Mouse (Mus musculus) CH12.LX (cell line): ENCODE measurements around the gene Traf2. TPM values are rescaled to one million over a fixed set of nuclear protein-coding genes. Genes with fewer than 3 reads are reported as not detected.

Experiments used
- DNase-seq: peaks from one replicate; pipeline ENCODE4 v3.0.0-alpha.2; 2013; ENCODE audit errors: extremely low read depth
- H3K27ac ChIP-seq: 2 replicates; pipeline ENCODE4 v1.5.1; 2012; ENCODE audit warnings: low read depth, mild to moderate bottlenecking, control low read depth, moderate library complexity; ENCODE audit not compliant: insufficient read depth
- H3K27me3 ChIP-seq: replicated peaks from 2 replicates; pipeline ENCODE3; 2012; ENCODE audit warnings: inconsistent platforms
- H3K36me3 ChIP-seq, 2 experiments: replicated peaks in 1 of 2; 2 replicates each; pipeline versions ENCODE3 to v1.6.1; 2012; ENCODE audit warnings: inconsistent platforms in 1 of 2, low read length in 1 of 2, mild to moderate bottlenecking in 1 of 2, mixed read lengths in 1 of 2, moderate library complexity in 1 of 2; ENCODE audit not compliant: control insufficient read depth in 1 of 2, insufficient read depth in 1 of 2
- H3K4me1 ChIP-seq, 2 experiments: 2 replicates each; pipeline ENCODE4 v1.6.1; 2012; ENCODE audit warnings: inconsistent platforms in 1 of 2, moderate library complexity in 1 of 2; ENCODE audit not compliant: insufficient read depth in 2 of 2, control insufficient read depth in 1 of 2
- H3K4me2 ChIP-seq: 2 replicates; pipeline ENCODE4 v1.6.1; 2012; ENCODE audit warnings: low read depth, mild to moderate bottlenecking, control low read depth; ENCODE audit not compliant: poor library complexity, insufficient read depth, severe bottlenecking
- H3K4me3 ChIP-seq, 3 experiments: fragments of 150-350 bp in 1 of 3; sonication (generic) in 1 of 3; replicated peaks in 1 of 3; 2 replicates each; pipeline versions ENCODE3 to v1.5.1; 2011 to 2012; ENCODE audit warnings: low read depth in 2 of 3, low read length in 2 of 3, mild to moderate bottlenecking in 2 of 3, moderate library complexity in 2 of 3, control low read depth in 1 of 3, improper control_type of control experiment in 1 of 3, inconsistent platforms in 1 of 3, mixed read lengths in 1 of 3; ENCODE audit not compliant: poor library complexity in 1 of 3
- H3K79me2 ChIP-seq: replicated peaks from 2 replicates; pipeline ENCODE4 v1.6.1; 2012; ENCODE audit warnings: mild to moderate bottlenecking, moderate library complexity; ENCODE audit not compliant: control insufficient read depth, poor library complexity, insufficient read depth, severe bottlenecking; ENCODE audit errors: extremely low read depth
- H3K9ac ChIP-seq: 2 replicates; pipeline ENCODE4 v1.6.1; 2012; ENCODE audit warnings: low read depth, mild to moderate bottlenecking, control low read depth, moderate library complexity; ENCODE audit not compliant: insufficient read depth
- H3K9me3 ChIP-seq: replicated peaks from 2 replicates; pipeline ENCODE3; 2012; ENCODE audit warnings: low read length, inconsistent platforms, mixed read lengths
- BHLHE40 ChIP-seq: IDR thresholded peaks from 2 replicates; pipeline ENCODE4 v1.6.1; 2011; ENCODE audit warnings: mild to moderate bottlenecking, low read depth, low read length, improper control_type of control experiment
- CHD1 ChIP-seq: IDR thresholded peaks from 2 replicates; pipeline ENCODE4 v1.6.1; 2012; ENCODE audit warnings: low read depth, low read length, improper control_type of control experiment, inconsistent platforms
- CTCF ChIP-seq, 2 experiments: IDR thresholded peaks in 1 of 2; conservative IDR thresholded peaks in 1 of 2; 2 replicates each; pipeline ENCODE4 v1.5.1; 2011 to 2012; ENCODE audit warnings: low read depth in 2 of 2, low read length in 2 of 2, improper control_type of control experiment in 1 of 2, inconsistent platforms in 1 of 2, mild to moderate bottlenecking in 1 of 2, moderate library complexity in 1 of 2
- ELF1 ChIP-seq: IDR thresholded peaks from 2 replicates; pipeline ENCODE4 v1.6.1; 2014; ENCODE audit warnings: low read depth, mild to moderate bottlenecking, inconsistent platforms, low read length, improper control_type of control experiment
- JUN ChIP-seq: IDR thresholded peaks from 2 replicates; pipeline ENCODE4 v1.6.1; 2011; ENCODE audit warnings: low read depth, mild to moderate bottlenecking, low read length, improper control_type of control experiment, moderate library complexity; ENCODE audit not compliant: insufficient read depth
- MAX ChIP-seq: IDR thresholded peaks from 2 replicates; pipeline ENCODE4 v1.6.1; 2011; ENCODE audit warnings: low read length, improper control_type of control experiment
- MAZ ChIP-seq: IDR thresholded peaks from 2 replicates; pipeline ENCODE4 v1.6.1; 2012; ENCODE audit warnings: low read depth, mild to moderate bottlenecking, inconsistent platforms, low read length, improper control_type of control experiment, moderate library complexity
- MEF2A ChIP-seq: IDR thresholded peaks from 2 replicates; pipeline ENCODE4 v1.6.1; 2014; ENCODE audit warnings: low read depth, mild to moderate bottlenecking, inconsistent platforms, low read length, improper control_type of control experiment, borderline replicate concordance
- MXI1 ChIP-seq: IDR thresholded peaks from 2 replicates; pipeline ENCODE4 v1.6.1; 2011; ENCODE audit warnings: mild to moderate bottlenecking, low read depth, low read length, improper control_type of control experiment
- NELFE ChIP-seq: IDR thresholded peaks from 2 replicates; pipeline ENCODE4 v1.6.1; 2011; ENCODE audit warnings: low read depth, low read length, improper control_type of control experiment
- RAD21 ChIP-seq: IDR thresholded peaks from 2 replicates; pipeline ENCODE4 v1.6.1; 2011; ENCODE audit warnings: low read depth, mild to moderate bottlenecking, low read length, improper control_type of control experiment, moderate library complexity
- RCOR1 ChIP-seq: conservative IDR thresholded peaks from 2 replicates; pipeline ENCODE4 v1.6.1; 2012; ENCODE audit warnings: low read depth, mild to moderate bottlenecking, inconsistent platforms, low read length, improper control_type of control experiment
- SIN3A ChIP-seq: IDR thresholded peaks from 2 replicates; pipeline ENCODE4 v1.6.1; 2012; ENCODE audit warnings: low read length, improper control_type of control experiment, inconsistent platforms
- SMC3 ChIP-seq: IDR thresholded peaks from 2 replicates; pipeline ENCODE4 v1.6.1; 2011; ENCODE audit warnings: low read depth, low read length, improper control_type of control experiment
- TCF12 ChIP-seq: IDR thresholded peaks from 2 replicates; pipeline ENCODE4 v1.6.1; 2014; ENCODE audit warnings: low read depth, mild to moderate bottlenecking, inconsistent platforms, low read length, improper control_type of control experiment
- USF2 ChIP-seq: conservative IDR thresholded peaks from 2 replicates; pipeline ENCODE4 v1.6.1; 2011; ENCODE audit warnings: low read depth, low read length, improper control_type of control experiment
- ZC3H11A ChIP-seq: IDR thresholded peaks from 2 replicates; pipeline ENCODE4 v1.6.1; 2012; ENCODE audit warnings: low read depth, mild to moderate bottlenecking, inconsistent platforms, low read length, improper control_type of control experiment
- ZKSCAN1 ChIP-seq: IDR thresholded peaks from 2 replicates; pipeline ENCODE4 v1.6.1; 2012; ENCODE audit warnings: low read depth, inconsistent platforms, low read length, improper control_type of control experiment, borderline replicate concordance
- ZNF384 ChIP-seq: IDR thresholded peaks from 2 replicates; pipeline ENCODE4 v1.6.1; 2012; ENCODE audit warnings: low read depth, low read length, improper control_type of control experiment, inconsistent platforms
- dilution Hi-C: fragments of 300-500 bp; cut with MboI; formaldehyde crosslinking; loops from 2 replicates; pipeline ENCODE4 v1.14.3; 2020; ENCODE audit warnings: low sequenced_read_pairs; ENCODE audit not compliant: extremely low pct_unique_long_range_greater_than_20kb, extremely low pct_ligation_motif_present
- in situ Hi-C: fragments of 300-500 bp; cut with MboI; formaldehyde crosslinking; loops from 3 replicates; pipeline ENCODE4 v1.14.3; 2019; ENCODE audit warnings: low sequenced_read_pairs, low pct_ligation_motif_present, low pct_unique_long_range_greater_than_20kb, mixed read lengths
- polyA plus RNA-seq: library from polyadenylated mRNA; unstranded; fragments of >175 nt; gene quantifications from 2 replicates; pipeline ENCODE4 v1.2.1, GENCODE M21; 2012; ENCODE audit warnings: low read depth; ENCODE audit not compliant: insufficient read length
- total RNA-seq, 2 experiments: library from RNA; depleted of rRNA; stranded (reverse); fragments of 300-350 nt in 1 of 2; fragments of >200 nt in 1 of 2; gene quantifications; 2 replicates each; pipeline ENCODE4 v1.2.3; 2012 to 2014

The Traf2 gene
- total and polyA plus RNA-seq, 3 experiments, result 17.9 to 26.4 (median 25.1) TPM

GRCm38 (mm10) chr2:25484901-25485647 is 61.7 kb downstream of the Traf2 start:
- TF ChIP-seq SIN3A, result no peak
- Histone ChIP-seq H3K79me2 (no peaks in the 10 kb centered on the region), H3K27me3 (peaks cover 32% of the 10 kb centered on the region), H3K9me3 (peaks cover 14% of the 10 kb centered on the region), H3K4me3 (no peak overlapping the region), H3K27ac (no peak overlapping the region), H3K4me1 (no peaks in the 10 kb centered on the region), H3K36me3 (no peaks in the 10 kb centered on the region), H3K4me2 (no peak overlapping the region), H3K9ac (no peak overlapping the region)
- DNase-seq, result no peak
- dilution Hi-C loops, result no loop called here
- in situ Hi-C loops, result no loop called here

- Histone ChIP-seq H3K79me2 (no peaks in the 10 kb centered on the region), H3K27ac (no peak overlapping the region), H3K4me2 (no peak overlapping the region), H3K9ac (no peak overlapping the region), H3K9me3 (peaks cover 14% of the 10 kb centered on the region), H3K36me3 (no peaks in the 10 kb centered on the region), H3K4me3 (no peak overlapping the region), H3K27me3 (peaks cover 29% of the 10 kb centered on the region), H3K4me1 (no peaks in the 10 kb centered on the region)
- in situ Hi-C loops (no loop called here), dilution Hi-C loops (no loop called here)
- DNase-seq, result peak; percentile 69
- TF ChIP-seq ZC3H11A (peak; percentile 48; the same call in 1 of the 2 replicates), ELF1 (no peak), JUN (no peak), MAZ (0 out of 2 replicates have a peak, but pooled peaks have one; percentile 24), CHD1 (no peak), RCOR1 (no peak), ZKSCAN1 (no peak), TCF12 (no peak), SMC3 (peak; percentile 90), CTCF (conservative IDR thresholded peaks at IDR 0.05 in 1 of 2, IDR thresholded peaks at IDR 0.05 in 1 of 2; ENCODE audit: low read depth in 2 of 2, low read length in 2 of 2) (peak; percentile 42 to 91; a peak in 3 of 4 replicates), USF2 (no peak), MXI1 (no peak), MEF2A (no peak), BHLHE40 (no peak), ZNF384 (no peak), MAX (no peak), RAD21 (peak; percentile 95), NELFE (no peak)
These were observed 63.8 kb downstream of the Traf2 start for GRCm38 (mm10) chr2:25482969-25483368.
